Mouse (Mus musculus): ENCODE measurements around the gene Metap2.

DNA sequence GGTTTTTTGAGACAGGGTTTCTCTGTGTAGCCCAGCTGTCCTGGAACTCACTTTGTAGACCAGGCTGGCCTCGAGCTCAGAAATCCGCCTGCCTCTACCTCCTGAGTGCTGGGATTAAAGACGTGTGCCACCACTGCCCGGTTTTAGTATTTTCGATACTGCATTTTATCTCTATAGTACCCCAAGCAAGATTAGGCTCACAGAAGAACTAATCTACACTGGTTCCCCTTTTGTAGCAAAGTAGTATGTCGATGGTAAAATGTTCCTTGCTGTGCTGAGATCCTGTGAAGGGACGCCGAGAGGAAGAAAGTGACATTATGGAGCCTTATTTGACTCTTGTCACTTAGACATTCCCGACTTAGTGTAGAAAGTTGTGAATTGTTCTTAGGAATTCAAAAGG lies 41.8 kb downstream of the Metap2 start:
- no peak for TF ChIP-seq CTCF (IDR thresholded peaks at IDR 0.05; ENCODE audit: extremely low read depth, insufficient read length, insufficient replicate concordance, low read depth, low read length)
- no peak for TF ChIP-seq POLR2A (IDR thresholded peaks at IDR 0.05; ENCODE audit: low read depth, low read length)
